Mouse (Mus musculus): Measurements from ENCODE around the gene Asb16. TPM values are rescaled to one million over a fixed set of nuclear protein-coding genes. Genes with fewer than 3 reads are reported as not detected.
A peak's percentile ranks its signal among the peaks of the same experiment; 100 is the strongest.

Gene Asb16
- 1 to 10 TPM; 1.2 TPM for total RNA-seq (2021)
- long read RNA-seq, experiment 1 = 0 reads
- long read RNA-seq, experiment 2 = 0 reads

GRCm38 (mm10) chr11:102268520-102269244 is at the start of gene Asb16:
Gene Asb16, plus strand, starts transcription at chr11:102268743.
- DNase-seq = no peak

- DNase-seq = peak; percentile 96 to 98
Observed at GRCm38 (mm10) chr11:102218783-102219182, 49.8 kb upstream of the Asb16 start.

- DNase-seq = no peak
Observed at GRCm38 (mm10) chr11:102219247-102219993, 49.1 kb upstream of the Asb16 start.

DNA sequence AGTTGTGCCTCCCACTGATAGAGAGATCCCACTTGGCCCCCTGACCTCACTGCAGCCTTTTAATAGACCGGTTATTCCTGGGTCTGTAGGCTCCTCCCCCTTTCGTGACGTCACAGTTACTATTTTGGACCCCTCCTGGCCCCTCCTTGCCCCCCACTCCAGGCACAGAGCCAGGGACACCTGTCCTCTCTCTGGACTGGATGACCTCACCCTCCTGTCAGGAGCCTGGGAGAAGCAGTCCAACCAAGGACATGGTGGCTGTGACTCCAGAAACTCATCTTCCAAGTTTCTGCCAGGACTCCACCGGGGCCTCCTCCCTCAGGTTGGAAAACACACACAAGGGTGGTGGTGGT is 48.6 kb upstream of the Asb16 start:
- DNase-seq = peak; percentile 91 to 92

GRCm38 (mm10) chr11:102220451-102220850 is 48.1 kb upstream of the Asb16 start:
- DNase-seq = peak in 1 of 2 experiments; percentile 48

GRCm38 (mm10) chr11:102221243-102221953 is 47.1 kb upstream of the Asb16 start:
- DNase-seq = peak in 1 of 2 experiments; percentile 20

- no peak for DNase-seq
Observed at GRCm38 (mm10) chr11:102221954-102222351, 46.6 kb upstream of the Asb16 start.

DNA sequence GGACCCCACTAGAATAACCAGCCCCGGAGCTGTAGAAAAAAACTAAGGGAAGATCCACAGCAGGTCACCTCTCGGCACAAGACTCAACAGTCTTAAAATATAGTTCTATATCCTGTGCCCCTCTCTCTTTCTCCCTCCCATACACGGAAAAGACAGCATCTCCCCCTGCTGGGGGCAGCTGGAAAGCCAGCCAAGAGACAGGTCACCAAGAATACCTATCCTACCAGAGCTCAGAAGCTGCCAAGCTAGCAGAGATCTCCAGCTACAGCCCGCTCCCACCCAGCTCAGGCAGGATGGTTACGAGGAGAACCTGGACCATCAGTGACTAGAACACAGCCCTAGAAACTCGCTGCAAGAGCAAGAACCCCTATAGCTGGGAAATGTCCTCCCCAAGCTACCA is 45.4 kb upstream of the Asb16 start:
- DNase-seq = peak in 1 of 2 experiments; percentile 65

DNA sequence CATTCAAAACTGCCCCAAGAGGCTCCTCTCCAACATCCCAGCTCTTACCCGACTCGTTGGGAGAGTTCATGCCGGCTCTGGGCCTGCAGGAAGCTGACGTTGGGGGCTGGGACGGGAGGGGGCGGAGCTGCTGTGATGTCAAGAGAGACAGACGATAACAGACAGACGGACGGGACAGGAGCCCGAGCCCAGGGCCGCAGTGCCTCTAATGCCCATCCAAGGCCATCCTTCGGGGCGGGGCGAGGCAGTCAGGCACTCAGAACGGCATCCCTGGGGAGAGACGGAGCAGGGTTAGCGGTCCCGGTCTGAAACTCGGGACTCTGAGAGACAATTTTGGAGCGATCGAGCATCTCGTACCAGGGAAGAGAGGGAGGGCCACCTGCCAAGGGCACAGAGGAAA is 43.9 kb upstream of the Asb16 start:
- peak; percentile 67 to 78 for DNase-seq

DNA sequence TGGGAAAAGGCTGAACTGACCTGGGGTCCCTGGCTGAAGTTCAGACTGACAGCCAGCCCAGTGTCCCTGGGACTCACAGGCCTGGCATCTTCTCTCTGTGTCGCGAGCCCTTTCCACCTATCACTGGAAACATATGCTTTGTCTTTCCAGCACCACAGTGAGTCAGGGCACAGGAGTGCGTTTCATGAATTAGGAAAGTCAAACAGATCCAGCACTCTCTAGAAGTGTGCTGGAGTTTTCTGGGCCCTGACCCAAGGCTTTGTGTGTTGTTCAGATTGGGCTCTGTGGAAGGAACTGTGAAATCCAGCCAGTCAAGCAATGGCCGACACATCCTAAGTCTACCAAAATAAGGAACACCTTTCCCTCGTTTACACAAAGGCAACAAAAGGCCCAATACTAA is 43.3 kb upstream of the Asb16 start:
- DNase-seq = peak in 1 of 2 experiments; percentile 15

DNA sequence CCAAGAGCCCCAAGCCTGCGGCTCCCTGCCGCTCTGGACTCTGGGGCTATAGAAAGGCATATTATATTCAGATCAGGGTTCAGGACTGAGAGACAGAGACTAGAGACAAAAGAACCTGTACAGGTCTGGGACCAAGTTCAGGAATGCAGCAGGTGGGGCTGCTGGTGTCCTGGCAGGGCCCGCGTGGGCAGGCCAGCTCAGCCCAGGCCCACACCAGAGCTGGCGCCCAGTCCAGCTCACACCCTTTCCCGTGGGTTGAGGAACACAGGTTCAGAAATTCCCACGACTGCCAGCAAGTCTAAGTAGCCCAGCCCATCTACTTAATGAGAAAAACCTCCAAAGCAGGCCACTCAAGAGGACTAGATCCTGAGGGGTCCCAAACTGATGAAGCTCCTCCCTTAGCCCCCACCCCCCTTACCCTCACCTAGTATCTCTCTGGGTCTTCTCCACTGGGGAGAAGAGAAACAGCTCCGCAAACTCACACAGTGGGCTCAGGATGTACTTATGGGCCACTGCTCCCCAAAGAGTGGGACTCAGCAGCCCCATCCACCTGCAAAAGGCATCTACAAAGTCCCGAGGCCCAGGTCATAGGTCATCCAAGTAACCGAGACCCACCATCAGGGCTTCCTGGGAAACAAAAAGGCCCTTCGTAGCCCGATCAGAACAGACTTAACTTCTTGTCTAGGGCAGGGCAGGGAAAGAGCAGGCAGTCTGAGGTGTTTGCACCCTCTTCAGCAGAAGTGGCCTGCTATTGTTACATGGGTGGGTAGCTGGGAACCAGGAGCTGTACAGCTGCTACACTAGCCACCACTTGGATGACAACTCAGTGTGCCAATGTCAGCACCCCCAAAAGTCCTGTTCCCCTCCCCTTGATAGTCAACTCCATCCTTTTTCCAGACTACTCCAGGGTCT is 42.2 kb upstream of the Asb16 start:
- DNase-seq = peak in 1 of 2 experiments; percentile 15

GRCm38 (mm10) chr11:102227270-102228190 is 41.0 kb upstream of the Asb16 start:
- DNase-seq = no peak

DNA sequence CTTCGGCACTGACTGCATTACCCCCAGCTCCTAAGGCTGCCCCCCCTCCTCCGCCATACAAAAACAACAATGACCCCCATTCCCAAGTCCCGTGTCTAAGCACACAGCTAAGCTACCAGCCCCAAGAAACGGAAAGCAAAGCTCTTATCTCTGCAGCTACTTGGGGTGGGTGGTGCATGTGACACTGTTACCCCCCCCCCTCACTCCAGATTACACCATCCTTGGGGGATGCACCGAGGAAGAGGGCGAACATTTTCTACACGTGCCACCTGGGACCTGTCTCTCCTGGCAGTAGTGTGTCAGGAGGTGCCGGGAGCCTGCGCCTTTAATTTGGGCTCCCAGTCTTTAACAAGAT is 40.4 kb upstream of the Asb16 start:
- no peak for DNase-seq

DNA sequence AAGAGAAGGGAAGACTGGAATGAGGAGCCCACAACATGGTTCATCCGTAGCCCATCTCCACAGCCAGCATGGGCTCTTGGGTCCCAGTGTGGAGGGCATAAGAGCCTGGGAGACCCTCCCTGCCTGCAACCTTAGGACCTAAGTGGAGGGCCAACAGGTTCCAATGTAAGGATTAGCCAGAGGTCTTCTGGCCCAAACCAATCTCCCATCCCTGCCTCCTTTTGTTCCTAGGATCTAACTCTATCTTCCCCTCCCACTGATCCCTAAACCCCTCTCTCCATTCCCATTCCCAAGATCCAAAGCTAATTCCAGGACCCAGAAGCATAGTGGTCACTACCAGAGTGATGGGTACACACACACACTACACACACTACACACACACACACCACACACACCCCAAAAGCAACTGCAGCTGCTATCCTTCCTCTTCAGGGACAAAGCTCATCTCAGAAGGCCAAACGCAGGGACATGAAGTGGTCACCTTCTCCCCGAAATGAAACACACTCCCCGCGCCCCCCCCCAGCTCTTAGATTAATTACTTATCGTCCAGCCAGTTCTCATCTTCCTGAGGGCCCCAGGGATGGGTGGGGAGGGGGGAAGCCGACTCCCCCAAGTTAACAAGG is 39.8 kb upstream of the Asb16 start:
- no peak for DNase-seq

- DNase-seq = peak in 1 of 2 experiments; percentile 65
Observed at GRCm38 (mm10) chr11:102229331-102229953, 39.1 kb upstream of the Asb16 start.

- peak; percentile 99 to 100 for DNase-seq
Observed at GRCm38 (mm10) chr11:102230006-102230741, 38.4 kb upstream of the Asb16 start, which contains the start of gene Hdac5. Gene Hdac5, minus strand, starts transcription at chr11:102230166.

- no peak for DNase-seq
Observed at GRCm38 (mm10) chr11:102236022-102236421, 32.5 kb upstream of the Asb16 start.

- no peak for DNase-seq
Observed at GRCm38 (mm10) chr11:102240636-102241035, 27.9 kb upstream of the Asb16 start.

- no peak for DNase-seq
Observed at GRCm38 (mm10) chr11:102241246-102241645, 27.3 kb upstream of the Asb16 start.
